Mouse (Mus musculus): Measurements from ENCODE around the gene Ppp3ca. TPM values are rescaled to one million over a fixed set of nuclear protein-coding genes. Genes with fewer than 3 reads are reported as not detected.

Gene Ppp3ca
- polyA plus RNA-seq, 1 experiment from 2014 or later, result 47.4 TPM

DNA sequence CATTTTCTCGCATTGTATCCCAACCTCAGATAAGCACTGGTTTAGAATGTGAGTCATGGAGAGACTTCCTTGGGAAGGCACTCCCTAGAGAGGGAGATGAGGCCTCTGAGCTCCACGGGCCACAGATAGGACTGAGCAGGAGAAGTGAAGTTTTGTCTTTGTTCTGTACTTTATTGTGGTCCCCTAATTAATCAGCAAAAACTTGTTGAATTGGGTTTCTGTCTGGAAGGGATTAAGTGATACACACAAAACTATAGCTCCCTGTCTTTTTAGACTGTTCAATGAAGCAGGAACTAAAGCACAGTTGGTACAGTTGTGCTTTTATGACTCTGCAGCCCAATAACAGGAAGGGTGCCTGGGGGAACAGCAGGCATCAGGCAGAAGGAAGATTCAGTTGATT, 95.6 kb downstream of the Ppp3ca start:
- DNase-seq (ENCODE audit: low spot score), result no peak
- WGBS, result 71% methylated on average over 2 of the region's 2 CpGs
- no peaks in the 10 kb centered on the region for H3K27me3 ChIP-seq (ENCODE audit: low read depth, poor library complexity, severe bottlenecking)
- no peaks in the 10 kb centered on the region for H3K9me3 ChIP-seq (replicated peaks)
- H3K36me3 ChIP-seq, result no peaks in the 10 kb centered on the region
- no peak overlapping the region for H3K4me3 ChIP-seq
- peaks cover 50% of the 10 kb centered on the region for H3K4me1 ChIP-seq
- no peak overlapping the region; the same call in 1 of the 2 replicates for H3K27ac ChIP-seq

DNA sequence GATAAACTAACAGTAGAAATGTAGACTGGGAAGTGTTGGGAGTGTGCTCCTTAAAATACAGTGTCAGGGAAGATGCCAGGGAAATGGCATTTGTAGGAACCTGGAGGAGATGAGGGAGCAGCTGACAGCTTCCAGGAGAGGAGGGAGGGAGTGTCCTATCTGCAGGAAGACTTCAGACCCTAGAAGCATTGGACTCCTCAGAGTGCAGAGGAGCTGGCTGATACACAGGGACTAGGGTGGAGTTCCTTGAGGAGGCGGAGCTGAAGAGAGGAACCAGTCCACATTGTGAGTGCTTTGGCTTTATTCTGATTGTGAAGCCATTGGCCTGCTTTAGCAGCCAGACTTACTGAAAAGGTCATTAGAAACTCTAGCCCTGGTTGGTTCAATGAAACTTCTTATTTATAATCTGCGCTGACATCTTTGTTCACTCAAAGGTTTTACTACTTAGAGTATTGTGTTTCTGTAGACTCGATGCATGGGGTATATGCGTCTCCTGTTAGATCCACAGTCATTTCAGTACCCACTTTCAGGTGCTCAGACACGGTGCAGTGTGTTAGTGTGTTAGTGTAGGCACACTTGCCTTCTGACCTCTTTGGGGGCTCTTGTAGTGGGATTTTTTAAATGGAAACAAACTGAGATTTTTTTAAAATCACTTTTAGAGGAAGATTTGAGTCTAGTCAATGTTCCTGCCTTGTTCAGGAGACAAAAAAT, 99.0 kb downstream of the Ppp3ca start:
- DNase-seq (ENCODE audit: low spot score), result no peak
- Histone ChIP-seq H3K36me3 (no peaks in the 10 kb centered on the region), H3K27ac (no peak overlapping the region), H3K27me3 (ENCODE audit: low read depth, poor library complexity, severe bottlenecking) (no peaks in the 10 kb centered on the region), H3K4me1 (peaks cover 27% of the 10 kb centered on the region), H3K9me3 (replicated peaks) (no peaks in the 10 kb centered on the region), H3K4me3 (no peak overlapping the region)
- 91% methylated on average over 5 of the region's 5 CpGs for WGBS

DNA sequence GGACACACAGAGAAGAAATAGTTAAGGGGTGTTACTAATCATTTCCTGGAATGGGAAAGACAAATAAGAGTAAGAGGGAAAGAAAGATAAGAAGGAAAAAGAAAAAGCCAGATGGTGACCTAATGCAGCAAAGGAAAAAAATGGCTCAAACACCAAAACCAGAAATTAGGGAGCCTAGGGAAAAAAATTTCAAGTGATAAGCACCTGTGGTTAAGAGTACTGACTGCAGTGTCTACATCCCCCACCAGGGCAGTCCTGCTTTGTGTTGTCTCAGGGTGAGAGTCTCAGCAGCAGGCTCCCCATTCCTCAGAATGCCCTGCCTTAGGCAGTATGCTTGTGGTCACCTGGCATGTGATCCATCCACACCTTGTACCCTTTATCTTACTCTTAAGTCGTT, 99.6 kb downstream of the Ppp3ca start:
- Histone ChIP-seq H3K27ac (no peak overlapping the region), H3K27me3 (ENCODE audit: low read depth, poor library complexity, severe bottlenecking) (no peaks in the 10 kb centered on the region), H3K4me1 (peaks cover 22% of the 10 kb centered on the region), H3K4me3 (no peak overlapping the region), H3K36me3 (no peaks in the 10 kb centered on the region), H3K9me3 (replicated peaks) (no peaks in the 10 kb centered on the region)
- DNase-seq (ENCODE audit: low spot score), result no peak
- WGBS, result 76% methylated on average over 1 of the region's 1 CpGs

DNA sequence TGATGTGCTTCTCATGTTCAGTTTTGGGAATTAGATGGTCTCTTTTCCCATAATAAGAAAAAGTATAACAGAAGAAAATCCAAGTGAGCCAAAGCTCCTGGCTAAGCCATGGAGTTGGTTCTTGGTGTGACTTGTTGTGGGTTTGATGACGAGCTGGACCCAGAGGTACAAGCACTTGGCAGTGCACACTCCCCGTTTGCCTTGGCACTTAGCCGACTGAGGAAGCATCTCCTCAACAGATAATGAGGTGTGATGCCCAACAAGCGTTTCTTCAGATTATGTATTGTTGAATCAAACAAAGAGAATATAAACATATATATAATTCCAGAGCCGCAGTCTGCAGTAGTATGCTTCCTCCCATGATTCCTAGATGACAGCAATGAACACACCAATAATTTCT, 101.8 kb downstream of the Ppp3ca start:
- 89% methylated on average over 5 of the region's 5 CpGs for WGBS
- Histone ChIP-seq H3K9me3 (replicated peaks) (no peaks in the 10 kb centered on the region), H3K4me3 (no peak overlapping the region), H3K27me3 (ENCODE audit: low read depth, poor library complexity, severe bottlenecking) (no peaks in the 10 kb centered on the region), H3K36me3 (no peaks in the 10 kb centered on the region), H3K4me1 (peaks cover 7% of the 10 kb centered on the region), H3K27ac (no peak overlapping the region)
- no peak for DNase-seq (ENCODE audit: low spot score)

DNA sequence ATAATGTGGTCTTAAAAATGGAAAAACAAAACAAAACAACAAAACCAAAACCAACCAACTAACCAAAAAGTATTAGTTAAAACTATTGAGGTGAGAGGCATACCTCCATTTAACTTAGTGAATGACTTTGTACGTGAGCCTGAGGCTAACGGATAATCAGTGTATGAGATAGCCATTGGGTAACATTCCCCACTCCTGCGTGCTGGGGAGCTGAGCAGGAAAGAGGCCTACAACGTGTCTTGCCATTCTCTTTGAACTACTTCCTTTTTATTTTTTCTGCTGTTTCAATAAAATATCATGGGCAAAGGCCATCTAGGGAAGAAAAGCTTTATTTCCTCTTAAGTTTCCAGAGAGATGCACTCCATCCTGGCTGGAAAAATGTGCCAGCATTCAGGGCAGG, 103.3 kb downstream of the Ppp3ca start:
- DNase-seq (ENCODE audit: low spot score), result no peak
- H3K27ac ChIP-seq, result no peak overlapping the region
- no peaks in the 10 kb centered on the region for H3K36me3 ChIP-seq
- H3K4me1 ChIP-seq, result peaks cover 6% of the 10 kb centered on the region
- no peak overlapping the region for H3K4me3 ChIP-seq
- WGBS, result 86% methylated on average over 4 of the region's 4 CpGs
- H3K27me3 ChIP-seq (ENCODE audit: low read depth, poor library complexity, severe bottlenecking), result no peaks in the 10 kb centered on the region
- no peaks in the 10 kb centered on the region for H3K9me3 ChIP-seq (replicated peaks)

DNA sequence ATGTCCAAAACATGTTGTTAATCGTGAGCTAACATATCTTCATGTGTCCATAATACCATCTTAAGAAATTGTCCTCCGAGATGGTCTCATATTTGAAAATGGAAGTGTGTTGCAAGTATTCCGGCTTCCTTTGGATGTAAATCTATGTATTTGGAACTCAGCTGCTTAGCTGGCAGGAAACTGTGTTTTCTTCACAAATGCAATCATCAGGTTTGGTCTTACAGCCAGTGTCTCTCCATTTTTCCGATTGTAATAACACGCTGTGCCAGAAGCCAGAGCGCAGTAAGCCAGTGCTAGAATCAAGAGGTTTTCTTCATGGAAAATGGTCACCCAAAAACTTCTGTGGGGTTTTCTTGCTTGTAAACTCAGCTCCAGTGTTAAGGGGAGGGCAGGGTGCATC, 104.3 kb downstream of the Ppp3ca start:
- Histone ChIP-seq H3K4me3 (no peak overlapping the region), H3K36me3 (no peaks in the 10 kb centered on the region), H3K27ac (no peak overlapping the region), H3K9me3 (replicated peaks) (no peaks in the 10 kb centered on the region), H3K27me3 (ENCODE audit: low read depth, poor library complexity, severe bottlenecking) (no peaks in the 10 kb centered on the region), H3K4me1 (no peaks in the 10 kb centered on the region)
- no peak for DNase-seq (ENCODE audit: low spot score)
- 96% methylated on average over 6 of the region's 6 CpGs for WGBS

DNA sequence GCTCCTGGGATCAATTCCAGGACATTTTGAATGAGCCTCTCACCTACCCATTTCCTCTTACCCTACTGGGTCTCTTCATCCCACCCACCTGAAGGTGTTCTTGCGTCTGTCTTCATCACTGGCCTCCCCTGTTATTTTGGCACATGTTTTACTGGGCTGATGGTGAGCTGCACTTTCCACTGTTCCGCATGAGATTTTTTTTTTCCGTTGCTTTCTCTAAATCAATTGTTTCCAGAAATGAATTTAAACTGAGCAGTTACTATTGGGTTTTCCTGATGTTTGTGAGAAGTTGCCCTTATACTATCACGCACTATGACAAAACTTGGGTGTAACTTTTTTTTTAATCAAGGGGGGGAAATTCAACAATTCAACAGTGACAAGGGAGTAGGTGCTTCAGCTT, 106.6 kb downstream of the Ppp3ca start:
- Histone ChIP-seq H3K9me3 (replicated peaks) (no peaks in the 10 kb centered on the region), H3K27ac (no peak overlapping the region), H3K36me3 (no peaks in the 10 kb centered on the region), H3K27me3 (ENCODE audit: low read depth, poor library complexity, severe bottlenecking) (no peaks in the 10 kb centered on the region), H3K4me3 (no peak overlapping the region), H3K4me1 (no peaks in the 10 kb centered on the region)
- DNase-seq (ENCODE audit: low spot score), result no peak
- 90% methylated on average over 4 of the region's 4 CpGs for WGBS

DNA sequence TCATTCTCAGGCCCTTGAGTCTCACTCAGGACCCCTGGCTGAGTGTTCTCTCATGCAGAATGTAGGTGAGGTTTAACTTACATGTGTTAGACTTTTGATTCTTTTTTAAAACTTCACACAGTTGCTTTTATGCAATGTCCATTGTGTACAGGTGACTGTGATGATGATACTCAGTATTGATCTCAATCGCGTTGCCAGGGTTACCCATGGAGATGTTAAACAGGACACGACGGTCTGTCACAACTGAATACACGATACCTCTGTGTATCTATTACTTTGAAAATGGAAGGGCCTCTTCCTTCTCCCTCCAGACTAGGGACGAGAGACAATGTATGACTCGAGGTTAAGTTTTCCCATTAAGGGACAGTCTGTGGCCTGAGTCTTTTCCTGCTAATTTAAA, 107.5 kb downstream of the Ppp3ca start:
- Histone ChIP-seq H3K4me3 (no peak overlapping the region), H3K27me3 (ENCODE audit: low read depth, poor library complexity, severe bottlenecking) (no peaks in the 10 kb centered on the region), H3K4me1 (no peaks in the 10 kb centered on the region), H3K27ac (no peak overlapping the region), H3K9me3 (replicated peaks) (no peaks in the 10 kb centered on the region), H3K36me3 (no peaks in the 10 kb centered on the region)
- 96% methylated on average over 7 of the region's 7 CpGs for WGBS
- DNase-seq (ENCODE audit: low spot score), result no peak

DNA sequence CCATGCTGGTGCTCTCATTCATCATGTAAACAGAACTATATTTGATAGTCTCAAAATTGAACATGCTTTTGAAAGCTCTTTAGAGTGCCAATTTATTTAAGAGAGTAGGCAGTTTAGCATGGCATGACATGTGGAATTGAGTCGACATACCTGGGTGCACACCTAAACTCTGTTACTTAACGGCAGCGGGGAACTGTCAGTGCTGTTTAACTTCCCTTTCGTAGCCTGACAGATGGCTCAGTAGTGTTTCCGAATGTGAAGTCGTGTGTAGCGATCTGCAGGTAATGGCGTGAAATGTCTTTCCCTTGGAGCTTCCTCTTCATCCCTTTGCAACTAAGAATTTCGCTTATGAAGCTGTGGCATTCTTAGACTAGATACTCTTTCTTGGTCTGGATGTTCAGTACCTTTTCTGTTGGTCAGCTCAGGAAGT, 107.9 kb downstream of the Ppp3ca start:
- H3K9me3 ChIP-seq (replicated peaks), result no peaks in the 10 kb centered on the region
- H3K4me3 ChIP-seq, result no peak overlapping the region
- H3K4me1 ChIP-seq, result no peaks in the 10 kb centered on the region
- 93% methylated on average over 9 of the region's 9 CpGs for WGBS
- H3K36me3 ChIP-seq, result no peaks in the 10 kb centered on the region
- no peaks in the 10 kb centered on the region for H3K27me3 ChIP-seq (ENCODE audit: low read depth, poor library complexity, severe bottlenecking)
- DNase-seq (ENCODE audit: low spot score), result no peak
- H3K27ac ChIP-seq, result no peak overlapping the region

DNA sequence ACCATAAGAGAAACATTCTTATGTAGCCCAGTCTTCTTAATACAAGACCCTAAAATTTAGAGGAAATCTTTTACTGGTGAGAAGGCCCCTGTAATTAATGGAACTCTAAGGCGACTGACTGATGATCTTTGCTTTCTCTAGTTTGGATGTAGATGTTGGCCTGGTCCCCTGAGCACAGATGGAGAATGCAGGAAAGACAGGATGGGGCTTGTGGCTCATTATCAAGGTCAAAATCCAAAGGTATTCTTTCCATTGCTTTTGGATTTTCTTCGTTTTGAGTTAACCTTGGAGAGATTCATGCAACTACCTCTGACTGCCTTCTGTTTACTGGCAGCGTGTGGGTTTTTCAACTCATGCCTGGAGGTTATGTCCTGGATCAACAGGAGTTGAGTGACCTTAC, 110.4 kb downstream of the Ppp3ca start:
- Histone ChIP-seq H3K36me3 (no peaks in the 10 kb centered on the region), H3K4me3 (no peak overlapping the region), H3K27me3 (ENCODE audit: low read depth, poor library complexity, severe bottlenecking) (no peaks in the 10 kb centered on the region), H3K4me1 (no peaks in the 10 kb centered on the region), H3K27ac (no peak overlapping the region), H3K9me3 (replicated peaks) (no peaks in the 10 kb centered on the region)
- 91% methylated on average over 3 of the region's 3 CpGs for WGBS
- DNase-seq (ENCODE audit: low spot score), result no peak

DNA sequence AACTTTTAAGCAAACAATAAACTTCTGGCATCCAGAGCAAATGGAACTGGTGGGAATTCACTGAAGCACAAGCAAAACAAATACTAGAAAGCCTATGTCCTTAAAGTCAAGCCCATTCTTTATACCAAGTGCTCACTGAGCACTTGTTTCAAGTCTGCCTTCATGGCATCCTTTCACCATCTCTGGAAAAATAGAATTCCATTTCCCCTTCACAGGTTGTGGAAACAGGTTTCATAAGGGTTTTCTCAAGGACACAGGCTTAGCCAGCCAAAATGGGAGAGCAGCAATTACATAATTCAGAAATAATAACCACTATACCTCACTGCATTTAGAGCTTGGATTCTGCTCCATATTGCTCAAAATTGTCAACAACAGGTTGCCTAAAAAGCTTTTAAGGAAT, 112.1 kb downstream of the Ppp3ca start:
- H3K36me3 ChIP-seq, result no peaks in the 10 kb centered on the region
- H3K27ac ChIP-seq, result no peak overlapping the region
- H3K27me3 ChIP-seq (ENCODE audit: low read depth, poor library complexity, severe bottlenecking), result no peaks in the 10 kb centered on the region
- DNase-seq (ENCODE audit: low spot score), result no peak
- no peaks in the 10 kb centered on the region for H3K9me3 ChIP-seq (replicated peaks)
- no peaks in the 10 kb centered on the region for H3K4me1 ChIP-seq
- no peak overlapping the region for H3K4me3 ChIP-seq

DNA sequence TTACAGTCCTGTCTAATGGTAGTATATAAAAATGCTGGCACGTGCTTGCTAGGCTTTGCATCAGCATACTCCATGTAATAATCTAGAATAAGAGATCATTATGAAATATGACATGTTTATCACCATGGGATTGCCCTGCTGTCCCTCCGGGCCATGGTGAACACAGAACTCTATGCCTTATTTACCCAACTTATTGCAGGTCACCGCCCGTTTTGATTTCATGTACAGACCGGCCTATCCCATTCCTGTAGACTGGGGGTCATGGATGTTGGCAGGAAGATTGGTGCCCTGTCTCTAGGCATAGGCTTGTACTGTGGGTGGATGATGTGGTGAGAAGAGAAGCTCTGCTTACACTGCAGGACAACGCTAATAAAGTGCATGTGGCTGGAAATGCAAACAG, 115.8 kb downstream of the Ppp3ca start:
- no peak overlapping the region for H3K27ac ChIP-seq
- no peak overlapping the region for H3K4me3 ChIP-seq
- H3K9me3 ChIP-seq (replicated peaks), result no peaks in the 10 kb centered on the region
- 93% methylated on average over 6 of the region's 6 CpGs for WGBS
- no peak for DNase-seq (ENCODE audit: low spot score)
- no peaks in the 10 kb centered on the region for H3K27me3 ChIP-seq (ENCODE audit: low read depth, poor library complexity, severe bottlenecking)
- H3K4me1 ChIP-seq, result no peaks in the 10 kb centered on the region
- H3K36me3 ChIP-seq, result no peaks in the 10 kb centered on the region

DNA sequence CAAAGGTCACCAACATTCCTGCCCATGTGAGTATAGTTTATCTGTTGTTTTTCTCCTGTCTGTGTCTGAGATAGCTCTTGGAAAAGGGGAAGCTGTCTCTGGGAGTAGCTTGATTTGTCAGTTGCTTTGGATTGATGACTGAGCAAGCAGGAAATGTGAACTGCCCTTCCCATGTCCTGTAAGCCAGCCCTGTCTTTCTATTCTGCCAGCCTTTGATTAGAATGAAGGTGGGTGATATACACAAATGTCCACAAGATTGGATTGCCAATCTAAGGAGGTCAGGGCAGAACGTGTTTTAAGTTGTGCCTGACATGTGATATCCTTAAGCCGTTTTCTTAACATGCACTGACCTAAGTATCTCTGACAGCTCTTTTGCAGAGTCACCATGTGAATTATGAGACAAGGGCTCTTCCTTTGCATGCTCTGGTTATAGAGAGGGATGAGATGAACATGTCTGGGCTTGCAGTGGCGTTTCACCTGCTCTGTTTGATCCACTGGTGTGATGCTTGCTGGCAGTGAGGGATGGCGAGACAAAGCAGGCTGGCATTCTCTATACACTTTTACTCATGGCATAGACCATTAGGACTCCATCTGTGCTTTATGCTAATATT, 120.4 kb downstream of the Ppp3ca start:
- H3K4me1 ChIP-seq, result no peaks in the 10 kb centered on the region
- H3K36me3 ChIP-seq, result no peaks in the 10 kb centered on the region
- no peaks in the 10 kb centered on the region for H3K9me3 ChIP-seq (replicated peaks)
- no peak overlapping the region for H3K4me3 ChIP-seq
- 69% methylated on average over 4 of the region's 4 CpGs for WGBS
- no peaks in the 10 kb centered on the region for H3K27me3 ChIP-seq (ENCODE audit: low read depth, poor library complexity, severe bottlenecking)
- no peak overlapping the region for H3K27ac ChIP-seq
- DNase-seq (ENCODE audit: low spot score), result no peak

DNA sequence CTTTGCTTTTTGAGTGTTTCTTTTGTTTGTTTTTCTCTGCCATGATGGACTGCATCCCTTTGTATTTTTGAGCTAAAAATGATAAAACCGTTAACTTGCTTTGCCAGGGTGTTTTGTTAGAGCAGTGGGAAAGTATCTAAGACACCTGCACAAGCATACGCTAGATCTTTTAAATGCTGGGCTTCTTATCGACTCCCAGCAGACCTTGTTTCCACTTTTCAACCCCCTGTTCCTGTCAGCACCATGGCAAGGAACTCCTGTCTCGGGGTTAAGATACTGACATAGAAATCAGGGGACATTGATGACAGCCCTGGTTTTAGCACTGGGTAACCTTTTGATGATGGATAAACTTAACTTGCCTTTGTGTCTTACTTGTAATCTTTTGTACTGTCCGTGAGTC, 121.5 kb downstream of the Ppp3ca start:
- H3K4me3 ChIP-seq, result no peak overlapping the region
- H3K27me3 ChIP-seq (ENCODE audit: low read depth, poor library complexity, severe bottlenecking), result no peaks in the 10 kb centered on the region
- no peaks in the 10 kb centered on the region for H3K36me3 ChIP-seq
- WGBS, result 92% methylated on average over 5 of the region's 5 CpGs
- no peak for DNase-seq (ENCODE audit: low spot score)
- no peak overlapping the region for H3K27ac ChIP-seq
- no peaks in the 10 kb centered on the region for H3K4me1 ChIP-seq
- no peaks in the 10 kb centered on the region for H3K9me3 ChIP-seq (replicated peaks)
